Mouse (Mus musculus) gastrocnemius, postnatal 25 days (tissue): ENCODE data around the gene Arhgap27. TPM values are rescaled to one million over a fixed set of nuclear protein-coding genes. Genes with fewer than 3 reads are reported as not detected.

Experiments used
- DNase-seq: peaks from one replicate; pipeline ENCODE4 v3.0.0; 2022
- total RNA-seq, 2 experiments: library from RNA; stranded (reverse); gene quantifications; 1 replicate in 1 of 2; 2 replicates in 1 of 2; pipeline ENCODE4 v1.2.3; 2021

Arhgap27 gene
- total RNA-seq, 2 experiments from 2014 or later: 3.0 to 4.6 TPM

DNA sequence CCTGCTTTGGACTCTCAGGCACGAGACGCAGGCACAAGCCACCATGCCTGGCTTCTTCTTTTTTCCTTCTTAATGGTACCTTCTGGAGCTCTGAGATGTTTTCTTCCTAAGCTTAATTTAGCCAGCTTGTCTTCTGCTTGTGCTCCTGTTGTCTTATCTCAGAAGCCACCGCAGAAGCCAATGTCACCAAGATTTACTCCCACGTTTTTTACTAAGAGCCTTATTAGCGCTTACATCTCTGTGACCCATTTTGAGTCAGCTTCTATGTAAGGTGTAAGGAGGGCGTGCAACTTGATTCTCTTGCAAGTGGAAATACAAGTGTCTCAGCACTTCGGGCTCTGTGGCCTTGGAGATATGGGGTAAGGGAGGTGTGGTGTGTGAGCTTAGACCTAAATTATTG lies 18.0 kb upstream of the Arhgap27 start:
- DNase-seq: no peak

GRCm38 (mm10) chr11:103380460-103380859 lies 17.0 kb upstream of the Arhgap27 start:
- no peak for DNase-seq

GRCm38 (mm10) chr11:103378341-103378740 lies 14.8 kb upstream of the Arhgap27 start:
- DNase-seq: no peak

DNA sequence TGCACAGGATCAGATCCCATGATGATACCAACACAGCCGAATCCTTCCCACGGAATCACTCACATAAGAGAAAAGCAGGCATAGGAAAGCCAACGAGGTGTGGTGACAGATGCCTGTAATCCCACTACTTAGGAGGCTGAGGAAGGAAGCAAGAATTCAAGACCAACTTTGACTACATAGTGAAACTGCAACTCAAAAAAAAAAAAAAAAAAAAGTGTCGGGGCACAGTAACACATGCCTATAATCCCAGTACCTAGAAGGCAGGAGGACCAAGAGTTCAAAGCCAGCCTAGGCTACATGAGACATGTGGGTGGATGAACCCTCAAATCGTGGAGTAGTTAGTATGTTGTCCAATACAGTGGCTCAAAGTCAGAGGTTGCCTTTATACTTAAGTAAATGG lies 12.3 kb upstream of the Arhgap27 start:
- no peak for DNase-seq

DNA sequence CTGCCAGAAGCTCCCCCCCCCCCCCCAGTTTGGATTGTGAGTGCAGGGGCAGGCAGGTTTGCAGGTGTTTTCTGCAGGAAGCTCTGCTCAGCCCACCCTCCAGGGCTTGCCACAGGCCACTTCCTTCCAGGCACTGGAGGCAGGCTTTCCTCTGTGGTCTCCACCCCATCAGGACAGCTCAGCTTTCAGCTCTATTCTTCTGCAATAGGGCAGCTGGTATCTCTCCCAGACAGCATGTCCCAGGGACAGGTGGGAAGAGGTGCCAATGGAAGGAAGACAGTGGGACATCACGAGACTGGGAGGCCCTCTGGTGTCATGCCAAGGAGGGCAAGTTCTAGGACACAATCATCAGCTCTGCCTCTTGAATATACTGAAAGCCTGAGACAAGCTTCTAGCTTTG lies 11.8 kb upstream of the Arhgap27 start:
- no peak for DNase-seq

GRCm38 (mm10) chr11:103373922-103374321 lies 10.4 kb upstream of the Arhgap27 start:
- no peak for DNase-seq

GRCm38 (mm10) chr11:103372561-103372960 lies 9.1 kb upstream of the Arhgap27 start:
- DNase-seq: no peak

DNA sequence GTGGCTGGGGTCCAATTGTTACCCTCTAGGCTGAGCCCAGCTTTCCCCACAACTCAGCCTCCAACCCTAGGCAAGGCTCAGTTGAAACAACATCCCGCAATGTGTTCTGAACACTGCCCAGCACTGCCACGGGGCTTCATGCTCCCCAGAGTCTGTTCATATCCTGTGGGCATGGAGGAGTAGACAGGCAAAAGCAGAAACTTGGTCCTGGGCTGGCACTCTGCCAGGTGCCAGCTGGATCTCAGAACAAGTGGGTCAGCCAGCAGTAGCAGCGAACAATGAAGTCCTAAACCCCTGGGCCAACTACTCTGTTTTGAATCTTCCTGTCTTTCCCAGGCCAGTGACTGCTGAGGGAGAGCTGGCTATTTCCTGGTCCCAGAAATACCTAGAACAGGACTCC lies 8.6 kb upstream of the Arhgap27 start:
- DNase-seq: peak; percentile 38

GRCm38 (mm10) chr11:103371222-103371539 lies 7.7 kb upstream of the Arhgap27 start:
- peak; percentile 34 for DNase-seq

- DNase-seq: no peak
Observed at GRCm38 (mm10) chr11:103370397-103371221, 7.1 kb upstream of the Arhgap27 start.

- DNase-seq: no peak
Observed at GRCm38 (mm10) chr11:103365530-103365929, 2.0 kb upstream of the Arhgap27 start.

GRCm38 (mm10) chr11:103365022-103365421 lies 1.5 kb upstream of the Arhgap27 start:
- no peak for DNase-seq

DNA sequence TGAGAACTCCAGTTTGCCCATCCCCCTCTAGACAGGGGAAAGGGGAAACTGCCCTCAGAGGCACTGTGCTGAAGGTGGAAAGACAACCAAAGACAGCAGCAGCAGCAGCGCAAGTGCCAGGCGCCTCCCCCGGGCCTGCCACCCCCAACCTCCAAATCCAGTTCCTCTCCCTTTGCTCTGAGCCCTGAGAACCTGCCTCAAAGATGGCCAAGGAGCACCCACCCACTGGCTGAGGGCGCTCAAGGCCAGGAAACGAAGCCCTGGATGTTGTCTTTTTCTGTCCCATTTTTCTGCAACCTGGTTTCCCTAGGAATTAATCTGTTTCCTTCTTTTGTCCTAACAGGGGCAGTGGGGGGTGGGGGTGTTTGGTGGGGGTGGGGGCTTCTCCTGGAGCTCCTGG lies 843 bp upstream of the Arhgap27 start:
- no peak for DNase-seq

GRCm38 (mm10) chr11:103362521-103363181 lies 841 bp downstream of the Arhgap27 start:
- no peak for DNase-seq

DNA sequence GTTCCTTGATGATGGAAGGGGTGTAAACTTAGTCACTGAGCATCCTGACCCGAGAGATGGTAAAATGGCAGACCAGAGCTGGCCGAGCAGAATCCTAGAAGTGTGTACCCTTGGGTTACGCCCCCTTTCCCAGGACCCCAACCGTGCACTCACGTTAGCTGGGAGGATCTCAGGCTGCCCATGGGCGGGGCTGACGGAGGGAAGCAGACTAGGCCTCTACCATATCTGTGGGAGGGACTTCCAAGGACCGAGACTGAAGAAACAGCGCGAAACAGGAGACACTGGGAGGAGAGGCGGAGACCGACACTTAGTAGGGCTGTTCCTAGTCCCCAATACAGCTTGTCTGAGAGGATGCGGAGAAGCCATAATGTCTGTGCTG lies 1.4 kb downstream of the Arhgap27 start:
- DNase-seq: no peak

GRCm38 (mm10) chr11:103361396-103362053 lies 2.0 kb downstream of the Arhgap27 start:
- DNase-seq: no peak

- no peak for DNase-seq
Observed at GRCm38 (mm10) chr11:103360661-103361081, 2.8 kb downstream of the Arhgap27 start.

- peak; percentile 85 for DNase-seq
Observed at GRCm38 (mm10) chr11:103359841-103360641, 3.5 kb downstream of the Arhgap27 start.

- peak; percentile 56 for DNase-seq
Observed at GRCm38 (mm10) chr11:103359122-103359521, 4.4 kb downstream of the Arhgap27 start.

GRCm38 (mm10) chr11:103358316-103358715 lies 5.2 kb downstream of the Arhgap27 start:
- peak; percentile 40 for DNase-seq

- no peak for DNase-seq
Observed at GRCm38 (mm10) chr11:103357710-103358109, 5.8 kb downstream of the Arhgap27 start.

GRCm38 (mm10) chr11:103356938-103357670 lies 6.4 kb downstream of the Arhgap27 start:
- DNase-seq: no peak
